Mouse (Mus musculus) cerebellum, postnatal 14 days (tissue): ENCODE data around the gene Myo5c.

Source experiments
- DNase-seq, 2 experiments: peaks; one replicate each; pipeline ENCODE4 v3.0.0; 2021; ENCODE audit warnings: mixed read lengths in 2 of 2

The Myo5c gene

DNA sequence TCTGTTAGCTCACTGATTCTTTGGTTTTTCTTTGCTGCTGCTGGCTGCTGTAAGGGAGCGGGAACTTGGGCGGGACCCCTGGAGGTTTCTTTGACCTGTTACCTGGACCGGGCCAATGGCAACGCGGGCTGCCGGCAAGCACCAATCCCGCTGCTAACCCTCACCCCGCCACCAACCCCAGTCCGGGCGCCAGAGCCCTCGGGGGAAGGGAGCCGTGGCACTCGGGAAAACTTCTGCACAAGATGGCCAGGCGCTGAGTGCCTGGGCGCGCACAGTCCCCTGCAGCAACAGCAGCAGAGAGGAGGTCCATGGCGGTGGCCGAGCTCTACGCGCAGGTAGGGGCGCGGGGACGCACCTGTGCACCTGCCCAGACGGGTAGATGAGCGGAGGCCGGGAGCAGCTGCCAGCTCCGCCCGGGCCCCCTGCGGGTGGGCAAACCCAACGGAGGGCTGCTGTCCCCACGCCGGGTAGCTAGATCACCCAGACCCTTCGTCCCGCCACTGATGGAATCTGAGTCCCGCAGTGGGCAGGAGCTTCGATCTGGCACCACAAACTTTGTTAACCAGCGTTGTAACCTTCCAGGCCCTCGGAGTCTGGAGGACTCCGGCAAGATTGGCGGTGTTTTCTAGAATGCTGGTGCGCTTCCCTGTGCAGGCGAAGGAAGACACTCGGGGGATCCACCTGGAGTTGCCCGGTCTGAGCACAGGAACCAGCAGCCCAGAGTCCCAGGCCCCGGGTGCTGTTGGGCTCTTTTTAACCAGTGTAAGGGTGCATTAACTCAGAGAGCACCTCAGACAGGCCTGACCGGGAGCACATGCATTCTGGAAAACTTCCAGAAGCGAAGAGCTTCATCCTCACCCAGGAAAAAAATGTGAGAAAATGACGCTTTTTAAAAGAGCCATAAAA is at the start of gene Myo5c:
TSS of gene Myo5c (plus strand) at position 180 of the 906 bp plus-strand sequence.
- peak in 1 of 2 experiments; percentile 26 for DNase-seq

DNA sequence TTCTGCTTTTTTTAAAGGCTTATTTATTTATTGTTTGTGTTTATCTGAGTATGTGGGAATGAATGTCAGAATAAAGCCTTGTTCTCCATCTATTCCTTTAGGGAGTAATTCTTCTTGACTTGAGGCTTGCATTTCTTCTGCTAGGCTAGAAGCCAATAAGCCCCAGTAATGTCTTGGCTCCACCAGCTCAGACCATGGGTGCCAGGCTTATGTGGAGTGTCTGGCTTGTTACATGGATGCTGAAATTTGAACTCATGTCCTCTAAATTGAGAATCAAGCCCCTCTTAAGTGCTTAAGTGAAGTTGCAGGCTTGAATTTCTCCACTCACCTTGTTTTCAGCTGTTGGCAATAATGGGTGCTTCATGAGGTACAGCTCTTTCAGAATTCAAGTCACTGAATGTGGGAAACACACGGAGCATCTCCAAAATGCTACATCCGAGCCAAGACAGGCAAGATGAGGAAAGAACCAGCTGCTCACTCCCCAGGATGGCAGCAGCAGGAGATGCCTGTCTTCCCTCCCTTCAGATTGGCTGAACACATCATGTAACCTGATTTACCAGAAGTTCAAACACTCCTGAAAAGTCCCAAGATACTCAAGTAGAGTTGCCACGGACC is 44.1 kb upstream of the Myo5c start:
- DNase-seq, result peak; percentile 47 to 74

DNA sequence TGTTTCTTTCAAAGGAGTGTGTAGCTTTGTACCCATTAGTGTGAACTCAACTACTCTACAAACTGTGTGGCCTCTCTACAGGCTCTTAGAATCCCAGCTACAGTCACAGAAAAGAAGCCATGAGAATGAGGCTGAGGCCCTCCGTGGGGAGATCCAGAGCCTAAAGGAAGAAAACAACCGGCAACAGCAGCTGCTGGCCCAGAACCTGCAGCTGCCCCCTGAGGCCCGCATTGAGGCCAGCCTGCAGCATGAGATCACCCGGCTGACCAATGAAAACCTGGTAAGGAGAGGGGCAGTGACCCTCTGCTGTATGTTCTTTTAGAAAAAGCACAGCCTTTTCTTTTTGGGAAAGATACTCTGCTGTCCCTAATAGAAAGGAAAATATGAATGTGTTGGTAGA is 38.0 kb upstream of the Myo5c start:
- DNase-seq, result peak in 1 of 2 experiments; percentile 14

DNA sequence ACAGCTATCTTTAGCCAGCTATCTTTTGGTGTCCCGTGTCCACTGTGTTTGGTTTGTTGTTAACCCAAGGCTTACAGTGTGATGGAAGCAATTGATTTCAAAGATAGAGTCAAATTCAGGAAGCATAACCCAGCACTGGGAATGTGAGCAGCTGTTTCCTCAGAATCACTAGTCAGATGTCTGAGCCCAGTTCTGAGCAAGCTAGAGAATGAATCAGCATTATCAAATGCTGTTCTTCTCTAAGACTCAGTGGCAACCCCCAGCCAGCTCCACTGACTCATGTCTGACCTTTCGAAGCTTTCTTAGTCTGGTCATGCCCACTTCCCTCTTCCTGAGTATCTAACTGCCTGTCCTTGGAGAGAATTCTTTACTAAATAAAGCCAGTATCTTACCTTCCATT is 35.5 kb upstream of the Myo5c start:
- DNase-seq, result no peak

DNA sequence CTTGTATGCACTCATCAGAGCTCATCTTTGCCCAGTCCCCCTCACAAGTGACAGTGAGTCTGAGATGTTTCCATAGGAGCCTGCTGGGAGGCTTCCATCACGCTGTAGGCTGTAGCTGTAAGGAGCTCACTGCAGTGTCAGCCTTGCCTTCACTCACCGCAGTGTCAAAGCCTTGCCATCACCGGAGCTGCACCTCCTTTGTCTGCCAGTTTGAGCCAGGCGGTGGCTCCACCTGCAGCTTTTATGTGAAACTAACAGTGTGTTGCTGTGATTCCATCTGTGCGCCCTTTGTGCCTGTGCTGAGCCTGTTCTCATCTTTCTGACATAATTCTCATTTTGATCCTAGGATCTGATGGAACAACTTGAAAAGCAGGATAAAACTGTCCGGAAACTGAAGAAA is 34.5 kb upstream of the Myo5c start:
- DNase-seq, result peak; percentile 80

DNA sequence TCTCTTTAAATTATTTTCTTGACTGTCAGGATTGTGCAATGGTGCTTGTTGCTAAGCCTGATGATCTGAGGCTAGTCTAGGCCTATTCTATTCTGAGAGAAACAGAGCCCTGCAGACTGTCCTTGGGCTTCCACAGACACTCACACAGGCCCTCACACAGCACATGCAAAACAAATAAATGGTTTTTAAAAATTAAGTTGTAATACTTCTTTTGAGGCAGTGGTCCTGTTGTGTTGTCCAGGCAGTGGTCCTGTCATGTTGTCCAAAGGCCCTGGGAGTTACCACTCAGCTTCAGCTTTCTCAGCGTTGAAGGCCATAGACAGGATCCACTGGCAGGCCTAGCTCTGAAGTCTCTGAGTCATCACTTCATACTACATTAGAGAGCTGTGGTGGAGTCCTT is 30.3 kb upstream of the Myo5c start:
- DNase-seq, result no peak

DNA sequence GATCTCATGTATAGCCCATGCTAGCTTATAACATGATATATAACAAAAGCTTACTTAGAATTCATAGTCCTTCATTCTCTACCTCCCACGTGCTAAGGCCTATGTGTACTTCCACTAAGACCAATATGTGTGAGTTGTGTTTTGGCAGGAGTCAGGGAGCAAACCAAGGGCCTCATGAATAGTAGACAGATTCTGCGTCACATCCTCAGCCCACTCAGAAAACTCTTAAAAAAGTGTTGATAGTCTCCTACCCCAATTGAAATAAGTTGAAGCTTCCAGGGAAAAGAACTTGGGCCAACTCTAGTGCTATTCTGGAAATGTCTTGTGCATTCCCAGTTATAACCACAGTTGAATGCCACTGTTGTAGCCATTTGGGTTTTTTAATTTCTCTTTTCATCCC is 29.8 kb upstream of the Myo5c start:
- no peak for DNase-seq

DNA sequence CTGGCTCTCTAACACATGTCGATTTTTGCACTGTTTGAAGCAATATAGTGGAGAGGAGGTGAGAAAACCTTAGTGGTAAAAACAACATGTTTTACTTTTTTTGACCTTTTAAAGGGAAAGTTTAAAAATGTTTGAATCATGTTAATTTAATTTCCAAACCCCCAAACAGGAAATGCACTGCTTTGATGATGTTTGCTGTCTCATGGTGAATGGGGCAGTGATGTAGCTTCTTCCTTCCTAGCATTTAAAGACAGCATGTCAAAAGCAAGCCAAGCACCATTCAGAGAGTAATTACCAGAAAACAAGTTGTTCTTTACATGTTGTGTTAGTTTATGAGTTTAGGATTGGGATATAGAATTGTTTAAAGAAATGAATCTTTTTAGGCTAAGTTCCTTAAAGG is 22.6 kb upstream of the Myo5c start:
- DNase-seq, result no peak

DNA sequence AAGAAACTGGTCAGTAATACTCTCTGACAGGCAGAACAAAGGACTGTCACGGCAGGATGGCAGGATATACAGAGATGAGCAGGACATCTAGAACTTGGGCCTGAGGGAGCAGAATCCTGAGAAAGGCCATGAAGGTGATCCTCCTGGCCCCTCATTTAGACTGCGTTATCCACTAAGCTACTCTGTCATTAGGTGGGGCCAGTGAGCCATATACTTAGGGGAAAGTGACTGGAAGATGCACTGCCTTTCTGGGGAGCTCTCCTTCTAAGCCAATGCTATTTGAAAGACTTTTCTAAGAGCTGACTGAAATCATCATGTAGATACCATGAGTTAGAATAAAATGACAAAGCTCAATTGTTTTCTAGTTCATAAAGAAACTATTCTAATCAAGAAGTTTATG is 21.6 kb upstream of the Myo5c start:
- DNase-seq, result no peak

DNA sequence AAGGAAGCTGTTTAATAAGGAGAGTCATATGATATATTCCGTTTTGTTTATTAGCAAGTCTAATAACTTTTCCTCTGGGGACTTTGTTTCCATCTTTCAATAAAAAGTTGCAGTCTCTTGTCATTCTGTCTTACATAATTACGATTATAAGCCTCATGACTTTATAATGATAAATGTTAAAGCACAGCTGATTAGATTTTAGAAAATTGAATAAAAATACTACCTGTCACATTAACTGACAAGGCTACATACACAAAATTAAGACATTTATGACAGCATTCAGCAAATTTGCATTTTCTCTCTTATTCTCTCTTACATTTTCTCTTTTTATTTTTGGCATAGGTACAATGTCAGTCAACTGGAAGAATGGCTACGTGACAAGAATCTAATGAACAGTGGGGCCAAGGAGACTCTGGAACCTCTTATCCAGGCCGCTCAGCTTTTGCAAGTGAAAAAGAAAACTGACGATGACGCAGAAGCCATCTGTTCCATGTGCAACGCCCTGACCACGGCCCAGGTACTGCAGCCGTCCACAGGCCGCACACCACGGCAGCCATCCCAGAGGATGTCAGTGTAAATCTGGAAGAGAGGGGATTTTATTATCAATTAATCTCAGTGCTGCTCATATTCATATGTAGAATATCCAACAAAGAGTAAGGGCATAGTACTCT is 16.9 kb upstream of the Myo5c start:
- DNase-seq, result peak; percentile 54 to 71

DNA sequence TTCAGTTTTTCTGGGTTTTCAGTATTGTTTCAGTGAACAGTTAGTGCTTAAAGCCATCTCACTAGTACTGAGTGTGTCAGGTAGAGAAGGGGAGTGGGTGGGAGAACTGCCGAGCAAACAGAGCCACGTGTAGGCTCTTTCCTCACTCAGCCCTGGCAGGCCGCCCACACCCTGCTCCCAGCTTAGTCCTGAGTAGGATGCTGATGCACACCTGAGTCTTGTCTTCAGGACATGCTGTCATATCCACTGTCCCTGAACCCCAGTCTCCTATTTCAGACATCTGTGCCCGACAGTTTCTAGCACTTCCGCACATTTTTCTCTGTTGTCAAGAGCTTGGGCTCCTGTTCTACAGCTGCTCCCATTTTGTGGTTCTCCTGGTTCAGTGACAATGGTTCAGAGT is 11.9 kb upstream of the Myo5c start:
- peak in 1 of 2 experiments; percentile 40 for DNase-seq

DNA sequence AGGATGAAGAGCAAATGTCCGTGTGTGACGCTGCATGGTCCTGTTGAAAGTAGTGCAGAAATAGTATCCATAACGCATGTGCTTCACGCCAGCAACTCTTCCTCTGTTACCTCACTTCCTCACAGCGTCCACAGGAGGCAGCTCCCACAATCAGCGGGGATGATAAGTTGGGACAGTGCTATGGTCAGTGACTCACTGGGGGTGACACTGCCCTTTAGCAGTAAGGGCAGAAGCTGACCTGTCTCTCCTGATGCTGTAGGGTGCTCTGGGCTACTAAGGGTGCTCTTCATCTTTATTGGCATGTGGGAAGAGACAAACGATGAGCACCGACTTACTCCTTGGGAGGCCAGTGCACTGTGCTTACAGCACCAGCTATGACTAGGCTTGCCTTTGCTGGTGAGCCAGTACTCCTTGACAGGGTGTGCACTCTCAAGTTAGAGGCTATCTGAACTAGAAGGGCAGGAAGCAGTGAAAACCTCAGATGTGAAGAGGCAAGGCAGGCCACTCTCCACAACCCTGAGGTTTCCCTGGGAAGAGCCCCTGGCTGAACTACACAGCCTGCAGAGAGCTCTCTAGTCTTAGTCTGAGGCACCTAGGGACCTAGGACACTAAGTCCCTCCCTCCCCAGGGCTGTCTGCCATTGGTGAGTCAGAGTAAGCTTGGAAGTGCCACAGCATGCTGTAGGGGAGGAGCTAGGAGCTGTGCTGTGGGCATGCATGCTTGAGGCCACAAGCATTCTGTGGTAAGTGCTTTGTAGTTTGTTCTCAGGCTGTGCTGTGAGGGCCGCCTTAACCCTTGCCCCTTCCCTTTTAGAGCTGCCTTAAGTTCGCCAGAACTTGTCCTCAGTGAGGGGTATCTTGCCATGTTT is 10.2 kb upstream of the Myo5c start:
- DNase-seq, result no peak

DNA sequence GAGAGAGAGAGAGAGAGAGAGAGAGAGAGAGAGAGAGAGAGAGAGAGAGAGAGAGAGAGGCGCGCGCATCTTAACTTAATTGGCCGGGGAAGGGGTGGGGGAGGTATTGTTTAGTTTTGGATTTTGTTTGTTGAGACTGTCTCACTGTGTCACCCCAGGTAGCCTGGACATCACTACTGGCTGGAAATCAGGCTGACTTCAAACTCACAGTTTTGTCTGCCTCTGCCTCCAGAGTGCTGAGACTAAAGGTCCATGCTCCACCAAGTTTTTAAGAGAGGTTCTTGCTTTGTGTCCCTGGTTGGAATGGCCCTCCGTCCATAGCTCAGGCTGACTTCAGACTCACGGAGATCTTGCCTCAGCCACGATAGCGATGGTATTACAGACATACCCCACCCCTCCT is 1.0 kb downstream of the Myo5c start:
- no peak for DNase-seq

DNA sequence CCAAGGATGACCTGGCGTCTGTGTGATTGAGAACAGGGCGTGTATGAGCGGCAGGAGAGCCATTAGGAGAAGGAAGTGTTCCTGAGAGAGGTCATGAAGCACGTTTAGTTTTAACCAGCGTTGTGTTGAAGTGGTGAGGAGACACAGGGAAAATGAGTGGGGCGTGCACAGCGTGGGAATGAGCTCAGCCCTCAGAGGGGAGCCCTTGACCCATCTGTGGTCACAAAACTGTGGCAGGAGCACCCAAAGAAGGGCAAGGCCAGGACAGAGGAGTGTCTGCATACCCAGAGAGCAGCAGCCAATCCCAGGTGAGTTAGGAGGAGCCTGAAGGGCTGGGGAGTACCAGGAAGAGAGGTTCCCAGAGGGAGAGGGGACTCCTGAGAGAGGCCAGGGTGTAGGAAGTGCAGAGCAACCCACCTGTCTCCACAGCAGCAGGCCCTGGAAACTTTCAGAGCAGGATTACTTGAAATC is 2.5 kb downstream of the Myo5c start:
- no peak for DNase-seq

DNA sequence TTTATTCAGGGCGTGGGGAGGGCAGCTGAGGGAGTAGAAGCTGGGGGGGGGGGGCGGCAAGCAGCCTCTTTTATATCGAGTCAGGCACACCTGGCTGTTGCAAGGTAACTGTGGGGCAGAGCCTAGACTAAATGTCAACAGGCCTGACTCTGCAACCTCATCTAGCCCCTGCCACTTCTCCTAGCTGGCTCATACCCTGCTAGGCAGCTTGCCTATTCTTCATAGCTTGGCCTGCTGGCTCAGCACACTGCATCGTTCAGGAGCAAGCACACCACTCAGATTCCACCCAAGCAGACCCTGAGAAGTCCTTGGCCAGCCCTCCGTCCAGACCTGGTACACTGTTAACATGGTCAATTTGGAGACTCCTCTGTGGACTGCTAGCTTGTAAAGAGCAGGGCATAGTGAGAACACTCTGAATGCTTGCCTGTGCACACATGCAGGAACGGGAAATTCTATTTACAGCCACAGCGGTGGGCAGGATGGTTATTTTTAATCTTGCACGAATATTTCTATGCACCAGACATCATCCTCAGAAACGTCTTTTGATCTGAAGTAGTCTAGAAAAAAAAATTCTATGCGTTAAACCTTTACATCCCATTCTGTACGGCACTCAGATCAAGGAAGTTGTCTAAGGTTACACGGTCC is 3.3 kb downstream of the Myo5c start:
- DNase-seq, result peak; percentile 43 to 52

DNA sequence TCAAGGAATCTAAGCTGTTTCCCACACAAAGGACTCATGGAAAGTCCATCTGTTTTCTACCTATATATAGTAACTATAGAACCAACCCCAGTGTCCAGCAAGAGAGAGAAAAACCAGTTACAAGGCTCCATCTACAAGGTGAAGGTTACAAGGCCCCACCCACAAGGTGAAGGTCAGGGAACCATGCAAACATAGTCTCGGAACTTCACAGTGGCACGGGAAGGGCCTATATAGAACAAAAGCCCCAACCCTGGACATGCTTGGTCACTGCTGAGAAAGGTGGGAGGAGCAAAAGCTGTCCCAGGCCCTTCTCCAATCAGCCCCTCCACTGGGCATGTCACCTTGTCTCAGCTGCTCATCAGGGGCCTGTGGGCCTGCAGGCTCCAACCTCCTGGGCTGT is 3.9 kb downstream of the Myo5c start:
- no peak for DNase-seq

DNA sequence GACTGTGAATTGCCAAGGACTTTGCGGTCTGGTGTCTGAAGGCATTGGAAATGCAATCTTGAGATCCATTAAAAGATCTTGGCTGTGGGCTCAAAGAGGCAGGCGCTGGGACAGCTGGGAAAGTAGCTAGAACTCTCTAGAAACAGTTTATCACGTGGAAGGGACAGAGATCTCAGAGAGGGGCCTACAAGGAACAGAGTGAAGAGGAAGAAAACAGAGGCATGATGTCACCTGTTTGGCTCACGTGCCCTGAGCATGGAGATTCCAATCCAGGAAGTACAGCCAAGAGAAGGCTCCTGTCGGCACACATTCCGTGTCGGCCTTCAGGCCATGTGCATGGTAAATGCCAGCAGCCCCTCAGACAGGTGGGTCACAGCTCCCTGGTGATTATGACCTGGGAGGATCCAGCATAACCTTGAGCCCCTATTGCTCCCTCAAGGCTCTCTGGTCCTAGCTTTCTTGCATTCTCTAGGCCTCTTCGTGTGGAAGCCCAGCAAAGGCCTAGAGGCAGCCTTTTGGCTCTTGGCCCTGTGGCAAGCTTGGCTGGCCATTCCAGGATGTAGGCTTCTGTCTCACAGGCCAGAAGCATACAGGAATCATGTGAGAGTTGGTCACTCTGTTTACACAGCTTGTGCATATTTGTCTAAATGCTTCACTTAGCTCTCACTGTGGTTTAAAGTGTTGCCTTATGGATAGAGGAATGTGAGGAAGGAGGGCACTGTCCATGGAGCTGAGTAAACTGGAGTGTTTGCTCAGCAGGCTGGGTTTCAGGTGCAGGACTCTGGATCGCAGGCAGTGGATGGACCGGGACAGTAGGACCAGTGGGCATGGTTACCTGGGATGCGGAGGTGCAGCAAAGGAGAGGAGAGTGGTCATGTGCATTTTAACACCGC is 4.8 kb downstream of the Myo5c start:
- peak in 1 of 2 experiments; percentile 58 for DNase-seq

DNA sequence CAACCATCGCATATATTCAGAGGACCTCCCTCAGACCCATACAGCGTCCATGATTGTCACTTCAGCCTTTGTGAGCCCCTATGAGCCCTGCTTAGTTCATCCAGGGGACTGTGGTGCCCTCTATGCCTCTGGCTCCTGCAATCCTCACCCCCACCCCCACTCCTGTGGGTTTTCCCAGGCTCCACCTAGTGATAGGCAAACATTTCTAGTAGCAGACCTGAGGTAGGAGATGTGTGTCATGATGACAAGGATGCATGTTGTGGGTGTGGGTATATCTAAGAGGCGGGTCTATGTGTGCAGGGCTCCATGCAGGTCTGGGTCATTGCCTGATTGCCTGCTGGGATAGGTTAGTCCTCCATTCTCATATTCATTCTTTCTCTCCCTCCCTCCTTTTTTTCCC is 6.4 kb downstream of the Myo5c start:
- no peak for DNase-seq

DNA sequence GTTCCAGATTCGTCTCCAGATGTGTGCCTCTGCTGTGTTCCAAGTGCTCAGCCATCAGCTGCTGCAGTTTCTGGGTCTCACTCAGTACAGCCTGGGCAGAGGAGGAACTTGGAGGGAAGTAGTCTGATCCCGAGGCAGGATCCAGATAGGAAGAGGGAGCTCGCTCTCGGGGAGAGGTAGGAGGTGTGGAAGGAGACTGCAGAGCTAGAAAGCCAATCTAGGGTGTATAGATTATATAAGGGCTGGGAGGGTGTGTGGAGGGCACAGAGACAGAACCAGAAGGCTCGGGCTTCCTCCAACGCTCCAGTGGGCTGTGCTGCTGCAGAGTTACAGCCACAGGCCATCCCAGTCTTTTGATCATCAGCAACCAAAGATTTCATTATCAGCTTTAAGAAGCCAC is 11.2 kb downstream of the Myo5c start:
- no peak for DNase-seq

DNA sequence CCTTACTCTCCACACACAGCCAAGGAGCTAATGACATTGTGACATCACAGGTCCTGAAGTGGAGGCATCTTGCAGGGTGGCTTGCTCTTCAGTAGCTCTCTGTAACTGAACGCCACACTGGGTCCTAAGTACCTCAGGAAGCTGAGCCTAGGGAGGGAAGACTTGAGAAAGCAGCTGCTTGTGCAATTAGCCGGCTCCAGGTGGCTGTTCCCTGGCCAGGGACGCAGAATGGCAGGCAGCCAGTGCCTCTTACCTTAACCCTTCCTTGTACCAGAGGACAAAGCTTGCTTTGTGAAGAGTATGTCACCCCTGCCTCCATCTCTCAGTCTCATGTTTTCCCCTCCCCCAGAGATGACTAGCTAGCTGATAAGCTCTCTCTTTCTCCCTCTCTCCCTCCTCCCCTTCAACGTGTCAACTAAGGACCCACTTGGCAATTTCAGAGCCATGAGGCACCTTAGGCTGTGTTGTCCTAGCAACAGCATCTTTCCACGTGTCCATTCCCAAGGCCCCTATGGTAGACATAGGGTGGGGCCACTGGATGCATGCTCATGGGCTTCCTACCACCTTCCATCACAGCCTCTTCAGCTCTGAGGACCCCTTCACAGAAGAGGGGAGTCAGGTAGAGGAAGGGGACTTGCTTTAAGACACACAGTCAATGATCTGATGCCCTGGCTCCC is 12.0 kb downstream of the Myo5c start:
- DNase-seq, result peak; percentile 85 to 89
